Mouse (Mus musculus) heart, embryonic 14.5 days (tissue): ENCODE results near the gene Rpl29. TPM values are rescaled to one million over a fixed set of nuclear protein-coding genes. Genes with fewer than 3 reads are reported as not detected.

ENCODE experiments used
- ATAC-seq: fragments of 200-750 bp; cut with Nextera tagmentation; 2 replicates; pipeline ENCODE4 v1.8.0; 2017; ENCODE audit warnings: low read depth, moderate TSS enrichment; ENCODE audit not compliant: insufficient number of reproducible peaks, insufficient read depth, low FRiP score
- H3K27ac ChIP-seq, 2 experiments: fragments of 200-500 bp in 1 of 2; fragments of 300-500 bp in 1 of 2; sonication (generic) in 1 of 2; replicated peaks in 1 of 2; 2 replicates each; pipeline ENCODE4 v1.5.1; 2012 to 2014; ENCODE audit warnings: low read depth in 2 of 2, low read length in 2 of 2, control low read depth in 1 of 2, mild to moderate bottlenecking in 1 of 2, mixed read lengths in 1 of 2; ENCODE audit not compliant: control insufficient read depth in 1 of 2, insufficient read depth in 1 of 2
- H3K27me3 ChIP-seq: fragments of 300-500 bp; sonication (generic); 2 replicates; pipeline ENCODE4 v1.6.1; 2014; ENCODE audit warnings: mild to moderate bottlenecking, low read length, control low read depth; ENCODE audit not compliant: control insufficient read depth, insufficient read depth
- H3K36me3 ChIP-seq: fragments of 300-500 bp; sonication (generic); 2 replicates; pipeline ENCODE4 v1.6.1; 2014; ENCODE audit warnings: mild to moderate bottlenecking, control low read depth, low read length, mixed read lengths; ENCODE audit not compliant: control insufficient read depth, insufficient read depth
- H3K4me1 ChIP-seq, 2 experiments: fragments of 200-500 bp in 1 of 2; fragments of 300-500 bp in 1 of 2; sonication (generic) in 1 of 2; 2 replicates each; pipeline ENCODE4 v1.6.1; 2012 to 2014; ENCODE audit warnings: low read length in 2 of 2, control low read depth in 1 of 2, mixed read lengths in 1 of 2; ENCODE audit not compliant: control insufficient read depth in 2 of 2, insufficient read depth in 2 of 2
- H3K4me2 ChIP-seq: fragments of 300-500 bp; sonication (generic); 2 replicates; pipeline ENCODE4 v1.6.1; 2014; ENCODE audit warnings: mild to moderate bottlenecking, low read length
- H3K4me3 ChIP-seq, 2 experiments: fragments of 200-500 bp in 1 of 2; fragments of 300-500 bp in 1 of 2; sonication (generic) in 1 of 2; 2 replicates each; pipeline ENCODE4 v1.5.1; 2012 to 2014; ENCODE audit warnings: low read length in 2 of 2, mild to moderate bottlenecking in 2 of 2, control low read depth in 1 of 2, low read depth in 1 of 2, moderate library complexity in 1 of 2; ENCODE audit not compliant: control insufficient read depth in 1 of 2, insufficient read depth in 1 of 2
- H3K9ac ChIP-seq: fragments of 300-500 bp; sonication (generic); 2 replicates; pipeline ENCODE4 v1.6.1; 2014; ENCODE audit warnings: mild to moderate bottlenecking, low read length
- H3K9me3 ChIP-seq: fragments of 300-500 bp; sonication (generic); 2 replicates; pipeline ENCODE4 v1.6.1; 2016; ENCODE audit warnings: low read length, control low read depth; ENCODE audit not compliant: control insufficient read depth
- WGBS: fragments of 180-500 bp; shearing (Covaris S2); extraction: QIAGEN DNeasy Blood & Tissue Kit; methylation state at CpG from one replicate; pipeline ENCODE4 v1.1.7; 2014; 5-methylcytosine and 5-hydroxymethylcytosine counted together
- polyA plus RNA-seq: library from polyadenylated mRNA; unstranded; fragments of >200 nt; fragmentation: Nextera tagmentation; extraction: Ambion mirVana; gene quantifications from 2 replicates; pipeline ENCODE4 v1.2.1, GENCODE M21; 2014

The Rpl29 gene
- polyA plus RNA-seq, 1 experiment from 2014 or later, result 781 TPM

- 0 out of 2 replicates have a peak, but pooled peaks cover 3% of the 10 kb centered on the region for H3K27me3 ChIP-seq
- no peak overlapping the region for H3K9ac ChIP-seq
- H3K4me1 ChIP-seq, result peaks cover 24% of the 10 kb centered on the region in 2 experiments
- WGBS, result 7% methylated on average over 2 of the region's 2 CpGs
- H3K9me3 ChIP-seq, result no peaks in the 10 kb centered on the region
- no peaks in the 10 kb centered on the region for H3K36me3 ChIP-seq
- H3K4me3 ChIP-seq, result no peak overlapping the region
- H3K4me2 ChIP-seq, result no peak overlapping the region
- no peak overlapping the region for H3K27ac ChIP-seq
- ATAC-seq, result no peak
Measured at GRCm38 (mm10) chr9:106420608-106421007, 8.6 kb upstream of the Rpl29 start.

GRCm38 (mm10) chr9:106421033-106421864, 8.0 kb upstream of the Rpl29 start:
- 19% methylated on average over 18 of the region's 18 CpGs for WGBS
- no peak overlapping the region for H3K4me3 ChIP-seq
- no peak overlapping the region for H3K9ac ChIP-seq

DNA sequence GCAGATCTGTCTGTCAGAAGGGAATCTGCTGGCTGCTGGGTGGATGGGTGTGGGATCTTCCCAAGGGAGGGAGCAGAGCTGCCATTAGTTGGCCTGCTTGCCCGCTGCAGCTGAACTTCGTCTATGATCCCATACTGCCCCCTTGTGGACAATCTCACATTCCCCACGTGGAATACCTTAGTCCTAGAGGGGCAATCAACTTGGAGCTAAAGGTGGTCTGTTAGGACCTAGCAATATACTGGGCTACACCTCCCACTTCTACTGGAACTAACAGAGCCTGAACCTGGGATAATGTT, 7.4 kb upstream of the Rpl29 start:
- WGBS, result 0% methylated on average over 3 of the region's 3 CpGs
- peak; percentile 60 for ATAC-seq
- peaks cover 24% of the 10 kb centered on the region in 2 experiments for H3K4me1 ChIP-seq
- H3K9me3 ChIP-seq, result no peaks in the 10 kb centered on the region
- H3K4me2 ChIP-seq, result peak overlapping the region; percentile 44; the same call in 1 of the 2 replicates
- no peak overlapping the region for H3K9ac ChIP-seq
- H3K36me3 ChIP-seq, result no peaks in the 10 kb centered on the region
- H3K27me3 ChIP-seq, result 0 out of 2 replicates have a peak, but pooled peaks cover 3% of the 10 kb centered on the region
- H3K27ac ChIP-seq, result no peak overlapping the region
- H3K4me3 ChIP-seq, result no peak overlapping the region

More at GRCm38 (mm10) chr9:106421033-106421864, 8.0 kb upstream of the Rpl29 start:
- Histone ChIP-seq H3K4me2 (peak overlapping the region; percentile 44; the same call in 1 of the 2 replicates), H3K27me3 (0 out of 2 replicates have a peak, but pooled peaks cover 3% of the 10 kb centered on the region), H3K9me3 (no peaks in the 10 kb centered on the region), H3K27ac (no peak overlapping the region), H3K36me3 (no peaks in the 10 kb centered on the region), H3K4me1 (peaks cover 24% of the 10 kb centered on the region in 2 experiments)
- ATAC-seq, result no peak

DNA sequence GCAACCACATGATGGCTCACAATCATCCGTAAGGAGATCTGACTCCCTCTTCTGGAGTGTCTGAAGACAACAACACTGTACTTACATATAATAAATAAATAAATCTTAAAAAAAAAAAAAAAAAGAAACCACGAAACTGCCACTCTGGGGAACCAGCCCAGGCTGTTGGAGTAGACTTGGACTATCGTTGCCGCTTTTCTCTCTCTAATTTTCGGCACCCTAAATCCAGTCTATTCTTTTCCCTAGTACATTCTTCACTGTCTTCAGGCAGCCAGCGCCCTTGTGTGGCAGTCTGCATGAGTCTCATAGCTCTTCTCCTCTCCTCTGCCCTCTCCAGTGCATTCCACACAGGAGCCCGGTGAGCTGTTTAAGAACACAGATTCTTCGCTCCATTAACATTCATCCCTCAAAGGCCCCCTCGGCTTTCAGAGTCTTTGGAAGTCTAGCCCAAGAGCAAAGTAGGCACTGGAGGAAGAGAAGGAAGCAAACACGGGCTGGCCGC, 484 bp upstream of the Rpl29 start:
- Histone ChIP-seq H3K4me3 (peak overlapping the region; percentile 59 to 86), H3K4me1 (peaks cover 6 to 9% of the 10 kb centered on the region in 2 experiments), H3K36me3 (peaks cover 35% of the 10 kb centered on the region), H3K4me2 (peak overlapping the region; percentile 82), H3K9ac (peak overlapping the region; percentile 69), H3K9me3 (no peaks in the 10 kb centered on the region), H3K27ac (peak overlapping the region; percentile 93 to 99), H3K27me3 (no peaks in the 10 kb centered on the region)
- ATAC-seq, result peak; percentile 58
- 12% methylated on average over 11 of the region's 11 CpGs for WGBS

- ATAC-seq, result no peak
- Histone ChIP-seq H3K4me2 (peak overlapping the region; percentile 82), H3K36me3 (peaks cover 42% of the 10 kb centered on the region), H3K4me1 (peaks cover 6 to 9% of the 10 kb centered on the region in 2 experiments), H3K4me3 (peak overlapping the region; percentile 72 to 86), H3K27ac (peak overlapping the region; percentile 89 to 93), H3K27me3 (no peaks in the 10 kb centered on the region), H3K9me3 (no peaks in the 10 kb centered on the region), H3K9ac (peak overlapping the region; percentile 99)
- whole genome bisulfite sequencing, result 3% methylated on average over 4 of the region's 4 CpGs
Measured at GRCm38 (mm10) chr9:106430015-106430264, 686 bp downstream of the Rpl29 start.

DNA sequence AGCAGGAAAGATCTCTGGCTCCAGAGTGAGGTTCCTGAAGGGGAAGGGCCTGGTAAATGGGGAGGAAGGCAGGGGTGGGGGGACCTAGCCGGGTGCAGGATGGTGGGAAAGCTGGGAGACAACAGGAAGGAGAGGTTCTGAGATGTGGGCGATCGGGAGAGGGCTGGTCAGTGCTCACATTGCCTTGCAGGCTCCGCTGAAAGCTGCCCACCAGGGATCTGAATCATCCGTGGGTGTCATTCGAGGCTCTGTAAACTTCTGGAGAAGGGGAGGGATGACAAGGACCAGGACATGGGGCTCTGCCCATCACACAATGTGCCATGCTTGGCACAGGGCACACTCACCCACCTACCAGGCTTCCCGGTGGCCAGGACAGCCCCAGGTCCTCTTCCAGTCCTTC, 4.1 kb downstream of the Rpl29 start:
- 72% methylated on average over 7 of the region's 7 CpGs for WGBS
- H3K36me3 ChIP-seq, result peaks cover 42% of the 10 kb centered on the region
- H3K4me2 ChIP-seq, result no peak overlapping the region
- H3K4me3 ChIP-seq, result no peak overlapping the region
- no peak overlapping the region for H3K9ac ChIP-seq
- no peak overlapping the region for H3K27ac ChIP-seq
- no peaks in the 10 kb centered on the region for H3K27me3 ChIP-seq
- H3K4me1 ChIP-seq, result peaks cover 11 to 18% of the 10 kb centered on the region in 2 experiments
- ATAC-seq, result no peak
- H3K9me3 ChIP-seq, result no peaks in the 10 kb centered on the region

GRCm38 (mm10) chr9:106436566-106436965, 7.3 kb downstream of the Rpl29 start:
- Histone ChIP-seq H3K27me3 (no peaks in the 10 kb centered on the region), H3K4me3 (no peak overlapping the region), H3K36me3 (peaks cover 34% of the 10 kb centered on the region), H3K4me2 (no peak overlapping the region), H3K9ac (no peak overlapping the region), H3K4me1 (peaks cover 11 to 16% of the 10 kb centered on the region in 2 experiments), H3K9me3 (no peaks in the 10 kb centered on the region), H3K27ac (no peak overlapping the region)
- ATAC-seq, result no peak
- 79% methylated on average over 9 of the region's 9 CpGs for WGBS
